Mouse (Mus musculus) spleen, adult 2 months (tissue): ENCODE data around the gene Pxdn.

Experiments used
- CTCF ChIP-seq: fragments of 200-500 bp; IDR thresholded peaks from 2 replicates; pipeline ENCODE4 v1.5.1; 2011; ENCODE audit warnings: mild to moderate bottlenecking, inconsistent platforms; ENCODE audit not compliant: insufficient read depth, insufficient read length, insufficient replicate concordance; ENCODE audit errors: extremely low read depth
- POLR2A ChIP-seq: fragments of 200-500 bp; IDR thresholded peaks from 2 replicates; pipeline ENCODE4 v1.6.1; 2011; ENCODE audit warnings: low read depth, low read length, inconsistent platforms

- TF ChIP-seq CTCF (no peak), POLR2A (no peak)
Measured at GRCm38 (mm10) chr12:29933501-29933900, 3.9 kb upstream of the Pxdn start.
